Mouse (Mus musculus): ENCODE results near the gene Hoxd13. TPM values are rescaled to one million over a fixed set of nuclear protein-coding genes. Genes with fewer than 3 reads are reported as not detected.
A peak's percentile ranks its signal among the peaks of the same experiment; 100 is the strongest.

The Hoxd13 gene
- polyA plus RNA-seq, 1 experiment = not detected

DNA sequence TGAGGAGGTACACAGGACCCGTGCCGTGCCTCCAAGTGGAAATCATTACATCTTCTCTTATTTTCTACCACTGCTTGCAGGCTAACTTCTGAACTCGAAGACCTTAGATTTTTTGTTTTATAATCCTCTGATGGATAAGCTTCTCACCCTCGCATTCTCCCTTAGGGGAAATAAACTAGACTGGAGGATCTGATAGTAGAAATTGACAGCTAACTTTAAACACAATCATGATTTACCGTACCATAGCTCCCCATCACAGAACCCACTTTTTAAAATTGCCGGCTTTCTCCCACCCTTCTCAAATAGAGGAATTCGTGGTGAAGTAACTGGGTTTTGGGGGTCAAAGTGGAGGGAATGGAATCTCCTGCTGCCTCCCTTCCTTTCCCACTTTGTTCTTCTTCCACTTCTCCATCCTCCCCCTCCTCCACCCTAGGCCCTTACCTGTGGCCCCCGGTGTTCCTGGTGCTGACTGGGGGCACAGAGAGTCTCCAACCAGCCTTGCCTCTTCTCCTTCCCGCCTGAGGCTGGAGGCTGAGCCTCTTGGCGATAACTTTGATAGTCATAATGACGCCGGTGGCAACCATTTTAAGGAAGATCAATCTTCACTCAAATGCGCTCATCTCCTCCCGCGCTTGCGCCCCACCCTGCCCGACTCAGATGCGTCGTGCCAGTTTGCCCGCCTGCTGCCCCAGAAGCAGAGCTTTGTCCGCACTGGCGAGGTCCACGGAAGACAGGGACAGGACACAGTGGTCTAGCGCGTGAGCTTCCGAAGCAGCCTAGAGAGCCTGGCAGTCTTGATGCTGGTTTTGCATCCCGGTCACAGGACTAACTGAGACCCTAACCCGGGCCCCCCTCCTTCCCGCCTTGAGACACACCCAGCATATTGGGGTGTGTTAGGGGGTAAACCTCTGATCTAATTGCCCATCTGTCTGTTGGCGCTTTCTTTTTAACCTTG is 7.4 kb upstream of the Hoxd13 start:
- no peak overlapping the region for H3K4me3 ChIP-seq
- no peak for TF ChIP-seq MYOG (IDR thresholded peaks at IDR 0.05; ENCODE audit: control insufficient read depth in 1 of 3, insufficient read depth in 1 of 3, insufficient read length in 2 of 3, low read depth in 2 of 3)
- TF ChIP-seq TCF12 (IDR thresholded peaks at IDR 0.05; ENCODE audit: insufficient read depth, poor library complexity, severe bottlenecking) = no peak
- TF ChIP-seq REST (IDR thresholded peaks at IDR 0.05; ENCODE audit: insufficient read depth, insufficient read length) = no peak
- TF ChIP-seq SRF (IDR thresholded peaks at IDR 0.05; ENCODE audit: control insufficient read depth, insufficient read length, low read depth) = no peak
- no peak for TF ChIP-seq MYOD1 (IDR thresholded peaks at IDR 0.05; ENCODE audit: control insufficient read depth in 1 of 3, insufficient read length in 2 of 3, low read depth in 2 of 3)
- no peak for TF ChIP-seq POLR2AphosphoS2 (IDR thresholded peaks at IDR 0.05; ENCODE audit: insufficient read length, low read depth)
- no peak for TF ChIP-seq E2F4 (IDR thresholded peaks at IDR 0.05; ENCODE audit: insufficient read depth)
- no peak for TF ChIP-seq USF1 (IDR thresholded peaks at IDR 0.05; ENCODE audit: low read depth)
- no peak for TF ChIP-seq POLR2A (IDR thresholded peaks at IDR 0.05; ENCODE audit: insufficient read length, low read depth)
- TF ChIP-seq TCF3 (IDR thresholded peaks at IDR 0.05; ENCODE audit: insufficient read length, low read depth) = no peak
- TF ChIP-seq CEBPB (IDR thresholded peaks at IDR 0.05; ENCODE audit: insufficient read depth, poor library complexity, severe bottlenecking) = no peak
- no peak for TF ChIP-seq MAX (IDR thresholded peaks at IDR 0.05; ENCODE audit: low read depth)

GRCm38 (mm10) chr2:74661685-74662084 is 6.4 kb upstream of the Hoxd13 start:
- TF ChIP-seq MYOD1 (IDR thresholded peaks at IDR 0.05; ENCODE audit: control insufficient read depth in 1 of 3, insufficient read length in 2 of 3, low read depth in 2 of 3) (no peak), E2F4 (IDR thresholded peaks at IDR 0.05; ENCODE audit: insufficient read depth) (no peak), TCF3 (IDR thresholded peaks at IDR 0.05; ENCODE audit: insufficient read length, low read depth) (no peak), CEBPB (IDR thresholded peaks at IDR 0.05; ENCODE audit: insufficient read depth, poor library complexity, severe bottlenecking) (no peak), SRF (IDR thresholded peaks at IDR 0.05; ENCODE audit: control insufficient read depth, insufficient read length, low read depth) (no peak)
- Histone ChIP-seq H3K79me2 (ENCODE audit: control insufficient read depth, insufficient read depth) (no peaks in the 10 kb centered on the region), H3K4me2 (ENCODE audit: low read depth) (no peak overlapping the region), H3K27me3 (ENCODE audit: control insufficient read depth, insufficient read depth, insufficient read length) (peaks cover 50% of the 10 kb centered on the region), H3K4me3 (no peak overlapping the region), H3ac (ENCODE audit: control insufficient read depth, insufficient read length) (no peak overlapping the region), H3K36me3 (ENCODE audit: control insufficient read depth, insufficient read depth) (no peaks in the 10 kb centered on the region)

More for the DNA sequence above, 7.4 kb upstream of the Hoxd13 start:
- Histone ChIP-seq H3K79me2 (ENCODE audit: control insufficient read depth, insufficient read depth) (no peaks in the 10 kb centered on the region), H3K4me2 (ENCODE audit: low read depth) (no peak overlapping the region), H3K27me3 (ENCODE audit: control insufficient read depth, insufficient read depth, insufficient read length) (peaks cover 43% of the 10 kb centered on the region), H3ac (ENCODE audit: control insufficient read depth, insufficient read length) (no peak overlapping the region), H3K36me3 (ENCODE audit: control insufficient read depth, insufficient read depth) (no peaks in the 10 kb centered on the region)

GRCm38 (mm10) chr2:74663291-74663925 is 4.7 kb upstream of the Hoxd13 start:
- H3K4me3 ChIP-seq = no peak overlapping the region
- peak overlapping the region; percentile 37 for H3K4me2 ChIP-seq (ENCODE audit: low read depth)
- peaks cover 60% of the 10 kb centered on the region for H3K27me3 ChIP-seq (ENCODE audit: control insufficient read depth, insufficient read depth, insufficient read length)
- H3K79me2 ChIP-seq (ENCODE audit: control insufficient read depth, insufficient read depth) = no peaks in the 10 kb centered on the region
- H3ac ChIP-seq (ENCODE audit: control insufficient read depth, insufficient read length) = no peak overlapping the region
- no peak for TF ChIP-seq MAX (IDR thresholded peaks at IDR 0.05; ENCODE audit: low read depth)
- TF ChIP-seq CEBPB (IDR thresholded peaks at IDR 0.05; ENCODE audit: insufficient read depth, poor library complexity, severe bottlenecking) = no peak
- no peak for TF ChIP-seq POLR2AphosphoS2 (IDR thresholded peaks at IDR 0.05; ENCODE audit: insufficient read length, low read depth)
- no peak for TF ChIP-seq POLR2A (IDR thresholded peaks at IDR 0.05; ENCODE audit: insufficient read length, low read depth)
- TF ChIP-seq USF1 (IDR thresholded peaks at IDR 0.05; ENCODE audit: low read depth) = no peak
- no peak for TF ChIP-seq TCF12 (IDR thresholded peaks at IDR 0.05; ENCODE audit: insufficient read depth, poor library complexity, severe bottlenecking)
- no peak for TF ChIP-seq REST (IDR thresholded peaks at IDR 0.05; ENCODE audit: insufficient read depth, insufficient read length)
- TF ChIP-seq SRF (IDR thresholded peaks at IDR 0.05; ENCODE audit: control insufficient read depth, insufficient read length, low read depth) = no peak
- TF ChIP-seq MYOG (IDR thresholded peaks at IDR 0.05; ENCODE audit: control insufficient read depth in 1 of 3, insufficient read depth in 1 of 3, insufficient read length in 2 of 3, low read depth in 2 of 3) = no peak
- no peak for TF ChIP-seq TCF3 (IDR thresholded peaks at IDR 0.05; ENCODE audit: insufficient read length, low read depth)
- no peak for TF ChIP-seq MYOD1 (IDR thresholded peaks at IDR 0.05; ENCODE audit: control insufficient read depth in 1 of 3, insufficient read length in 2 of 3, low read depth in 2 of 3)
- no peak for TF ChIP-seq E2F4 (IDR thresholded peaks at IDR 0.05; ENCODE audit: insufficient read depth)
- no peaks in the 10 kb centered on the region for H3K36me3 ChIP-seq (ENCODE audit: control insufficient read depth, insufficient read depth)

DNA sequence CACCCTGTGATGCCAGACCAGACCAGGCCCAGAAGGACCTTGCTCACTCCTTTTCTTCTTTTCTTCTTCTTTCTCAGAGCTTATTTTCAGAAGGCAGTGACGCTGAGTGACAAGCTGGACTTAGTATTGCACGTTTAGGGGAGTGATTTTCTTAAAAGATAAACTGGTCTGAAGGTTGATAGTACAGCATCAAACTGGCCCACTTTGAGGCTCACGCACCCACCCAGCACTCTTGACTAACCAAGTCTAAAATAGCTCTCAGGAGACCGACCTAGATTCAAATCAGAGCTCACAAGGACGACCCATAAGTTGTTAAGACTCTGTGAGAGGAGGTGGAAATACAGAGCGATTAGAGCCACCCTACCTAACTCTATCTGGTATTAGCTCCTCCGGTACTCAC is 1.7 kb upstream of the Hoxd13 start:
- no peak overlapping the region for H3ac ChIP-seq (ENCODE audit: control insufficient read depth, insufficient read length)
- H3K4me3 ChIP-seq = no peak overlapping the region
- TF ChIP-seq POLR2A (IDR thresholded peaks at IDR 0.05; ENCODE audit: insufficient read length, low read depth) (no peak), POLR2AphosphoS2 (IDR thresholded peaks at IDR 0.05; ENCODE audit: insufficient read length, low read depth) (no peak), E2F4 (IDR thresholded peaks at IDR 0.05; ENCODE audit: insufficient read depth) (no peak), MYOG (IDR thresholded peaks at IDR 0.05; ENCODE audit: control insufficient read depth in 1 of 3, insufficient read depth in 1 of 3, insufficient read length in 2 of 3, low read depth in 2 of 3) (no peak), SRF (IDR thresholded peaks at IDR 0.05; ENCODE audit: control insufficient read depth, insufficient read length, low read depth) (no peak), USF1 (IDR thresholded peaks at IDR 0.05; ENCODE audit: low read depth) (no peak), MYOD1 (IDR thresholded peaks at IDR 0.05; ENCODE audit: control insufficient read depth in 1 of 3, insufficient read length in 2 of 3, low read depth in 2 of 3) (no peak), MAX (IDR thresholded peaks at IDR 0.05; ENCODE audit: low read depth) (no peak)
- H3K4me2 ChIP-seq (ENCODE audit: low read depth) = no peak overlapping the region
- H3K79me2 ChIP-seq (ENCODE audit: control insufficient read depth, insufficient read depth) = no peaks in the 10 kb centered on the region
- no peaks in the 10 kb centered on the region for H3K36me3 ChIP-seq (ENCODE audit: control insufficient read depth, insufficient read depth)
- H3K27me3 ChIP-seq (ENCODE audit: control insufficient read depth, insufficient read depth, insufficient read length) = peaks cover 46% of the 10 kb centered on the region
